Mouse (Mus musculus) erythroblast, adult 5-6 weeks (primary cell): ENCODE measurements around the gene Itgb5. TPM values are rescaled to one million over a fixed set of nuclear protein-coding genes. Genes with fewer than 3 reads are reported as not detected.

ENCODE experiments used
- ATAC-seq: replicated peaks from 2 replicates; pipeline ENCODE4 v1.8.0; 2016; ENCODE audit warnings: moderate number of reproducible peaks, mild to moderate bottlenecking, moderate TSS enrichment, inconsistent platforms; ENCODE audit not compliant: poor library complexity, low FRiP score, severe bottlenecking
- total RNA-seq, 2 experiments: library from RNA; stranded (forward) in 1 of 2; stranded (reverse) in 1 of 2; fragments of 150-400 nt in 1 of 2; fragments of 200-764, 138-1000 nt in 1 of 2; gene quantifications; 2 replicates each; pipeline versions ENCODE4 v1.2.3 to v1.2.4; 2015 to 2017; ENCODE audit warnings: low replicate concordance in 2 of 2

Itgb5 gene
- total RNA-seq, 2 experiments from 2014 or later, result 8.2 to 25.6 TPM

- ATAC-seq, result no peak
These were observed 66.2 kb downstream of the Itgb5 start for GRCm38 (mm10) chr16:33895690-33896089.

- no peak for ATAC-seq
These were observed 67.3 kb downstream of the Itgb5 start for GRCm38 (mm10) chr16:33896801-33897200.

GRCm38 (mm10) chr16:33903664-33904441, 74.4 kb downstream of the Itgb5 start:
- ATAC-seq, result no peak

- ATAC-seq, result no peak
These were observed 75.1 kb downstream of the Itgb5 start for GRCm38 (mm10) chr16:33904553-33904952.

GRCm38 (mm10) chr16:33908239-33908638, 78.8 kb downstream of the Itgb5 start:
- no peak for ATAC-seq

GRCm38 (mm10) chr16:33914997-33915396, 85.5 kb downstream of the Itgb5 start:
- ATAC-seq, result no peak

- no peak for ATAC-seq
These were observed 87.2 kb downstream of the Itgb5 start for GRCm38 (mm10) chr16:33916473-33917251.

GRCm38 (mm10) chr16:33917390-33917789, 87.9 kb downstream of the Itgb5 start:
- ATAC-seq, result no peak

- no peak for ATAC-seq
These were observed 88.5 kb downstream of the Itgb5 start for GRCm38 (mm10) chr16:33917926-33918325.

- ATAC-seq, result no peak
These were observed 92.0 kb downstream of the Itgb5 start for GRCm38 (mm10) chr16:33921514-33921913.

- no peak for ATAC-seq
These were observed 92.9 kb downstream of the Itgb5 start for GRCm38 (mm10) chr16:33922111-33923000.

GRCm38 (mm10) chr16:33923001-33923316, 93.5 kb downstream of the Itgb5 start:
- ATAC-seq, result no peak

- ATAC-seq, result no peak
These were observed 94.3 kb downstream of the Itgb5 start for GRCm38 (mm10) chr16:33923758-33924157.

- no peak for ATAC-seq
These were observed 97.9 kb downstream of the Itgb5 start for GRCm38 (mm10) chr16:33927263-33927824.

- ATAC-seq, result no peak
These were observed 99.5 kb downstream of the Itgb5 start for GRCm38 (mm10) chr16:33928788-33929462.

- no peak for ATAC-seq
These were observed 101.3 kb downstream of the Itgb5 start for GRCm38 (mm10) chr16:33930785-33931184.

GRCm38 (mm10) chr16:33931682-33932081, 102.2 kb downstream of the Itgb5 start:
- no peak for ATAC-seq

GRCm38 (mm10) chr16:33932126-33932525, 102.7 kb downstream of the Itgb5 start:
- no peak for ATAC-seq

- ATAC-seq, result no peak
These were observed 103.9 kb downstream of the Itgb5 start for GRCm38 (mm10) chr16:33933411-33933810.
